Mouse (Mus musculus) liver, embryonic 14.5 days (tissue): ENCODE measurements at regions not wholly inside any gene's neighbourhood (a gene's known extent, or its start where the extent isn't known, plus 50 kb on each side); places are given as distances from the start of the nearest gene placed in this dataset.

ENCODE experiments used
- ATAC-seq: fragments of 200-750 bp; cut with Nextera tagmentation; 2 replicates; pipeline ENCODE4 v1.8.0; 2017; ENCODE audit warnings: moderate number of reproducible peaks, mild to moderate bottlenecking, moderate library complexity; ENCODE audit not compliant: insufficient read depth
- DNase-seq, 3 experiments: peaks; one replicate each; pipeline ENCODE4 v3.0.0-alpha.2; 2012 to 2013; ENCODE audit warnings: low read depth in 3 of 3, low spot score in 3 of 3
- H3K27ac ChIP-seq: fragments of 300-500 bp; sonication (generic); 2 replicates; pipeline ENCODE4 v1.5.1; 2014; ENCODE audit warnings: moderate library complexity, mild to moderate bottlenecking, control low read depth, inconsistent platforms
- H3K27me3 ChIP-seq: fragments of 300-500 bp; sonication (generic); 2 replicates; pipeline ENCODE4 v1.6.1; 2014; ENCODE audit warnings: mild to moderate bottlenecking, low read length, moderate library complexity; ENCODE audit not compliant: control insufficient read depth, insufficient read depth
- H3K36me3 ChIP-seq: fragments of 300-500 bp; sonication (generic); replicated peaks from 2 replicates; pipeline ENCODE4 v1.6.1; 2014; ENCODE audit warnings: low read depth; ENCODE audit not compliant: control insufficient read depth, insufficient read depth
- H3K4me1 ChIP-seq, 2 experiments: fragments of 200-500 bp in 1 of 2; fragments of 300-500 bp in 1 of 2; sonication (generic) in 1 of 2; replicated peaks; 2 replicates each; pipeline ENCODE4 v1.6.1; 2012 to 2014; ENCODE audit warnings: antibody characterized with exemption in 1 of 2, inconsistent platforms in 1 of 2, low read length in 1 of 2; ENCODE audit not compliant: control insufficient read depth in 2 of 2, insufficient read depth in 2 of 2
- H3K4me2 ChIP-seq: fragments of 300-500 bp; sonication (generic); 2 replicates; pipeline ENCODE4 v1.6.1; 2014; ENCODE audit warnings: low read depth, mild to moderate bottlenecking, control low read depth, moderate library complexity
- H3K4me3 ChIP-seq, 2 experiments: fragments of 200-500 bp in 1 of 2; fragments of 300-500 bp in 1 of 2; sonication (generic) in 1 of 2; 2 replicates each; pipeline ENCODE4 v1.5.1; 2012 to 2014; ENCODE audit warnings: low read depth in 2 of 2, low read length in 2 of 2, mild to moderate bottlenecking in 2 of 2, control low read depth in 1 of 2, inconsistent platforms in 1 of 2, moderate library complexity in 1 of 2; ENCODE audit not compliant: insufficient read depth in 1 of 2
- H3K9ac ChIP-seq: fragments of 300-500 bp; sonication (generic); replicated peaks from 2 replicates; pipeline ENCODE4 v1.6.1; 2014; ENCODE audit warnings: mild to moderate bottlenecking, control low read depth, moderate library complexity
- H3K9me3 ChIP-seq: fragments of 300-500 bp; sonication (generic); 2 replicates; pipeline ENCODE4 v1.6.1; 2016; ENCODE audit warnings: low read length, mixed read lengths; ENCODE audit not compliant: control insufficient read depth
- CTCF ChIP-seq: IDR thresholded peaks from 2 replicates; pipeline ENCODE4 v1.5.1; 2016; ENCODE audit warnings: antibody characterized with exemption, low read depth, control low read depth
- EP300 ChIP-seq: IDR thresholded peaks from 2 replicates; pipeline ENCODE4 v1.6.1; 2016; ENCODE audit warnings: antibody characterized with exemption, low read depth
- WGBS: fragments of 180-500 bp; shearing (Covaris S2); extraction: QIAGEN DNeasy Blood & Tissue Kit; methylation state at CpG from one replicate; pipeline ENCODE4 v1.1.7; 2014; ENCODE audit not compliant: insufficient replicate concordance; 5-methylcytosine and 5-hydroxymethylcytosine counted together

DNA sequence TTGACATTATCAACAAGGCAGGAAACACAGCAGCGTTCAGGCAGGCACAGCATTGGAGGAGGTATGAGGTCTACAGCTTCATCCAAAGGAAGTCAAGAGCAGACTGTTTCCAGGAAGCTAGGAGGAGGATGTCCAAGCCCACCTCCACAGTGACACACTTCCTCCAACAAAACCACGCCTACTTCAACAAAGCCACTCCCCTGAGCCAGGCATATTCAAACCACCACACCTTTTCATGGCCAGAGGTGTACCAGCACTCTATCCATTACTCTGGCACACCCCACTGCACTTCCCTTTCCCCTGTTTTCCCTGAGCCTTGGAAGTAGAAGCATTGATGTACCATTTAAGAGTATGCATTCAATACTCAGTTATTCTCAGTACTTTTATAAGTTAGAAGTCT is 150.8 kb downstream of the Actr3 start:
- no peak overlapping the region for H3K27ac ChIP-seq
- no peaks in the 10 kb centered on the region for H3K9me3 ChIP-seq
- H3K4me1 ChIP-seq = no peaks in the 10 kb centered on the region
- 29% methylated on average over 2 of the region's 2 CpGs for WGBS
- H3K36me3 ChIP-seq = no peaks in the 10 kb centered on the region
- H3K27me3 ChIP-seq = no peaks in the 10 kb centered on the region
- DNase-seq = no peak
- H3K4me2 ChIP-seq = no peak overlapping the region
- H3K9ac ChIP-seq = no peak overlapping the region
- H3K4me3 ChIP-seq = no peak overlapping the region
- TF ChIP-seq CTCF (no peak), EP300 (no peak)
- ATAC-seq = no peak

GRCm38 (mm10) chr1:125273752-125274151 is 161.8 kb downstream of the Actr3 start:
- 54% methylated on average over 2 of the region's 2 CpGs for WGBS
- TF ChIP-seq EP300 = no peak
- TF ChIP-seq CTCF = no peak
- no peak for ATAC-seq

GRCm38 (mm10) chr1:125263684-125264083 is 171.8 kb downstream of the Actr3 start:
- TF ChIP-seq CTCF (no peak), EP300 (no peak)

More at GRCm38 (mm10) chr1:125273752-125274151, 161.8 kb downstream of the Actr3 start:
- H3K4me2 ChIP-seq = no peak overlapping the region
- H3K36me3 ChIP-seq = no peaks in the 10 kb centered on the region
- no peak overlapping the region for H3K4me3 ChIP-seq
- no peak overlapping the region for H3K9ac ChIP-seq
- no peaks in the 10 kb centered on the region for H3K9me3 ChIP-seq
- H3K27ac ChIP-seq = no peak overlapping the region
- no peaks in the 10 kb centered on the region for H3K27me3 ChIP-seq
- no peak for DNase-seq
- H3K4me1 ChIP-seq = no peaks in the 10 kb centered on the region

DNA sequence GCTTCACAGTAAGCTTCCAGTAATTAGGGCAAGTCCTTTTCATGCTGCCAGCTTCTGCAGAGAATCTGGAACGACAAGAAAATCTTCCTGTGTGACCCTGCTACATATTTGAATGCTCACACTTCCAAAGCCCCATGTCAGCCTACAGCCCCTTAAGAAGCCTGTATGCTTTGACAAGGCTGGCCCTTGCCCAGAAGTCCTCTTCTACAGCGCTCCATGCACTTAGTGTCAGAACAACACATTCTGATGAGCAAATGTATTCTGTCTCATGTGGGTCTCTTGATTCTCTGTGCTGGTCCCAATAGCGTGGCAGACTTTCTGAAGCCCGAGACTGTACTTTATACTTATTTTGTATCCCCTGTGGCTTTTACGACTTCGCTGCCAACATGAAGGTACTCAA is 172.5 kb downstream of the Actr3 start:
- H3K4me2 ChIP-seq = no peak overlapping the region
- H3K9ac ChIP-seq = no peak overlapping the region
- no peak overlapping the region for H3K27ac ChIP-seq
- H3K27me3 ChIP-seq = no peaks in the 10 kb centered on the region
- no peaks in the 10 kb centered on the region for H3K36me3 ChIP-seq
- ATAC-seq (no peak), DNase-seq (no peak)
- WGBS = 61% methylated on average over 6 of the region's 6 CpGs
- no peak for TF ChIP-seq EP300
- no peak for TF ChIP-seq CTCF
- H3K4me3 ChIP-seq = no peak overlapping the region
- H3K9me3 ChIP-seq = no peaks in the 10 kb centered on the region
- H3K4me1 ChIP-seq = no peaks in the 10 kb centered on the region

More at GRCm38 (mm10) chr1:125263684-125264083, 171.8 kb downstream of the Actr3 start:
- ATAC-seq (no peak), DNase-seq (no peak)
- no peak overlapping the region for H3K4me2 ChIP-seq
- H3K9me3 ChIP-seq = no peaks in the 10 kb centered on the region
- no peak overlapping the region for H3K9ac ChIP-seq
- H3K4me1 ChIP-seq = no peaks in the 10 kb centered on the region
- WGBS = 23% methylated on average over 6 of the region's 6 CpGs
- no peak overlapping the region for H3K4me3 ChIP-seq
- no peak overlapping the region for H3K27ac ChIP-seq
- H3K36me3 ChIP-seq = no peaks in the 10 kb centered on the region
- no peaks in the 10 kb centered on the region for H3K27me3 ChIP-seq

DNA sequence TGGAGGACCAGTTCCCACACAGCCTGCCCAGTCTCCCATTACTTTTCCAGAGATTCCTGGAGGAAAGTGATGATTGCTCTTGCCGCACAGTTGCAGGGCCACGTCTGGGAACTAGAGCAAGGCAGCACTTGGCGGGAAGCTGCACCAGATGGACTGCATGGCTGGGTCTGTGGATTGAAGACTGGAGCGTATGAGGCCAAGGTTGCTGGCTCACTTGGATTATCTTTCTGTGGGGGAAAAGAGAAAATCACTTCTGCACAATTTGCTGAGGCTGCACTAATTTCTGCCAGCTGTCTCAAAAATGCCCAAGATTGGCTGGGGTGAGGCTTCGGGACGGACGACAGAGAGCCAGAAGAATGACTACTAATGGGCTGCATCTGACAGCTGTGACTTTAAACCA is 193.2 kb downstream of the Actr3 start:
- H3K27me3 ChIP-seq = no peaks in the 10 kb centered on the region
- H3K4me3 ChIP-seq = no peak overlapping the region
- no peaks in the 10 kb centered on the region for H3K4me1 ChIP-seq
- TF ChIP-seq EP300 (no peak), CTCF (no peak)
- no peak overlapping the region for H3K27ac ChIP-seq
- H3K9me3 ChIP-seq = no peaks in the 10 kb centered on the region
- H3K9ac ChIP-seq = no peak overlapping the region
- ATAC-seq (no peak), DNase-seq (no peak)
- 73% methylated on average over 7 of the region's 7 CpGs for WGBS
- no peaks in the 10 kb centered on the region for H3K36me3 ChIP-seq
- H3K4me2 ChIP-seq = no peak overlapping the region

DNA sequence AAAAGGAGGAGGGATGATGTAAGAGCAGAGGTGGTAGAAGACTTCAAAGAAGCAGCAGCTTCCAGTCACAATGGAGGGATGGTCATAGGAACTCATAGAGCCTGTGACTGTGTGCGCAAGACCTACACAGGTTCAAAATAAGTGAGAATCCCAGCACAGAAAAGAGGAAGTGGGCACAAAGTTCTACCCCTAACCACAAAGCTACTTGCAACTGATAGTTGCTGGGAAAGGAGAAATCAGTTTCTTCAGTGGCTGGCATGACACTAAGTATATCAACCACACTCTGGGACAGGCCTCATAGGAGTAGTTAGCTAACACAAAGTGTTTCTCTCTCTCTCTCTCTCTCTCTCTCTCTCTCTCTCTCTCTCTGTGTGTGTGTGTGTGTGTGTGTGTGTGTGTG is 193.8 kb downstream of the Actr3 start:
- H3K4me3 ChIP-seq = no peak overlapping the region
- ATAC-seq (no peak), DNase-seq (peak in 1 of 3 experiments; percentile 4)
- no peak overlapping the region for H3K4me2 ChIP-seq
- H3K4me1 ChIP-seq = no peaks in the 10 kb centered on the region
- TF ChIP-seq EP300 (no peak), CTCF (no peak)
- H3K27ac ChIP-seq = no peak overlapping the region
- no peaks in the 10 kb centered on the region for H3K36me3 ChIP-seq
- H3K9ac ChIP-seq = no peak overlapping the region
- WGBS = 10% methylated on average over 1 of the region's 1 CpGs
- no peaks in the 10 kb centered on the region for H3K27me3 ChIP-seq
- no peaks in the 10 kb centered on the region for H3K9me3 ChIP-seq
